11 mouse cellular contexts compared by ENCODE assay signal in the genomic region with DNA sequence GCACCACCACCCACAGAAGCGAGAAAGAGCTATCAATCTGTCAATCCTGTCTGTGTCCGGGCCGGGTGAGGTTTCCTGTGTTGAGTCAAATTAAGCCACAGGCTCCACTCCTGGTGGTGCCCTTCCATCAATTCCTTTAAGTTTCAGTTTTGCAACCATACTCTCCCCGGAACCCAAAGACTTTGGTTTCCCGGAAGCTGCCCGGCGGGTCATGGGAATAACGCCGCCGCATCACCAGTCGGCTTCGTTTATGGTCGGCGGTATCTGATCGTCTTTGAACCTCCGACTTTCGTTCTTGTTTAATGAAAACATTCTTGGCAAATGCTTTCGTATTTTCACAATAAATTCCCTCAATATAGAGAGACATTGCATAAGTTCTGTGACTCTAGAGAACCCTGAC. TPM values are rescaled to one million over a fixed set of nuclear protein-coding genes. Genes with fewer than 3 reads are reported as not detected.
DNase-seq lines count a peak whose midpoint lies in the region; ATAC-seq and TF ChIP-seq lines count a peak whose summit lies in the region.
"Had no signal": no experiment of that assay in that cellular context is flagged by ENCODE, and none has a peak within 500 bp of the region (broad histone marks: within the 10 kb centered on the region; RNA-seq: fewer than 3 reads in every experiment).

No protein-coding gene starts in this region.

- peaks cover 7% of the 10 kb centered on the region; the same call in 1 of the 2 replicates for H3K9me3 ChIP-seq in midbrain, embryonic 10.5 days (replicated peaks)
- no peaks in the 10 kb centered on the region for H3K9me3 ChIP-seq in midbrain, postnatal 0 days (ENCODE audit: low read length)
- no peaks in the 10 kb centered on the region; the same call in 1 of the 2 replicates for H3K9me3 ChIP-seq in liver, embryonic 13.5 days (replicated peaks)
- 0 out of 2 replicates have a peak, but pooled peaks cover 5% of the 10 kb centered on the region for H3K9me3 ChIP-seq in forebrain, embryonic 12.5 days

- no peak overlapping the region for H3K9ac ChIP-seq in midbrain, postnatal 0 days (replicated peaks; ENCODE audit: low read length, poor library complexity, severe bottlenecking)
- no peak overlapping the region for H3K9ac ChIP-seq in liver, embryonic 13.5 days
- H3K9ac ChIP-seq in forebrain, embryonic 12.5 days: no peak overlapping the region
- H3K9ac ChIP-seq: limb, embryonic 13.5 days had no signal

- H3K36me3 ChIP-seq in midbrain, embryonic 10.5 days: no peaks in the 10 kb centered on the region
- no peaks in the 10 kb centered on the region for H3K36me3 ChIP-seq in midbrain, postnatal 0 days (ENCODE audit: insufficient read depth, low read length)
- H3K36me3 ChIP-seq in liver, embryonic 13.5 days: no peaks in the 10 kb centered on the region
- H3K36me3 ChIP-seq in forebrain, embryonic 12.5 days (replicated peaks): no peaks in the 10 kb centered on the region
- H3K36me3 ChIP-seq: hindbrain, embryonic 10.5 days; limb, embryonic 13.5 days had no signal

- TF ChIP-seq CTCF in midbrain, postnatal 0 days (IDR thresholded peaks at IDR 0.05): no peak

- H3K4me1 ChIP-seq in midbrain, embryonic 10.5 days: no peaks in the 10 kb centered on the region
- H3K4me1 ChIP-seq in midbrain, postnatal 0 days (ENCODE audit: insufficient read depth, low read length): no peaks in the 10 kb centered on the region
- H3K4me1 ChIP-seq in liver, embryonic 13.5 days (replicated peaks): no peaks in the 10 kb centered on the region
- no peaks in the 10 kb centered on the region for H3K4me1 ChIP-seq in forebrain, embryonic 12.5 days
- H3K4me1 ChIP-seq: limb, embryonic 13.5 days had no signal

- WGBS in midbrain, embryonic 10.5 days: 95% methylated on average over 18 of the region's 18 CpGs
- 91% methylated on average over 18 of the region's 18 CpGs for WGBS in midbrain, postnatal 0 days
- 78% methylated on average over 18 of the region's 18 CpGs for WGBS in liver, embryonic 13.5 days (ENCODE audit: insufficient replicate concordance)
- WGBS in forebrain, embryonic 12.5 days: 94% methylated on average over 18 of the region's 18 CpGs

- ATAC-seq in midbrain, postnatal 0 days (ENCODE audit: low FRiP score): no peak
- peak; percentile 82 for ATAC-seq in activated CD4-positive, CD25-positive, alpha-beta regulatory T cell, adult 4 months
- peak; percentile 72; the same call in 1 of the 2 replicates for ATAC-seq in liver, embryonic 13.5 days (ENCODE audit: low read depth)
- ATAC-seq in forebrain, embryonic 12.5 days (ENCODE audit: low FRiP score): no peak

- H3K27ac ChIP-seq in midbrain, embryonic 10.5 days (replicated peaks): no peak overlapping the region
- H3K27ac ChIP-seq in midbrain, postnatal 0 days (ENCODE audit: low read depth, low read length): no peak overlapping the region
- H3K27ac ChIP-seq in liver, embryonic 13.5 days: no peak overlapping the region
- no peak overlapping the region for H3K27ac ChIP-seq in forebrain, embryonic 12.5 days
- H3K27ac ChIP-seq: hindbrain, embryonic 10.5 days; limb, embryonic 13.5 days had no signal

- H3K4me3 ChIP-seq in midbrain, embryonic 10.5 days: no peak overlapping the region
- no peak overlapping the region for H3K4me3 ChIP-seq in midbrain, postnatal 0 days (ENCODE audit: low read depth, low read length)
- H3K4me3 ChIP-seq in liver, embryonic 13.5 days (replicated peaks): no peak overlapping the region
- no peak overlapping the region for H3K4me3 ChIP-seq in forebrain, embryonic 12.5 days (replicated peaks)
- H3K4me3 ChIP-seq: erythroblast, embryonic 14.5 days; hindbrain, embryonic 10.5 days; limb, embryonic 13.5 days had no signal

- no peaks in the 10 kb centered on the region for H3K27me3 ChIP-seq in midbrain, embryonic 10.5 days (ENCODE audit: low read depth, poor library complexity, severe bottlenecking)
- no peaks in the 10 kb centered on the region for H3K27me3 ChIP-seq in midbrain, postnatal 0 days (ENCODE audit: insufficient read depth, low read length)
- H3K27me3 ChIP-seq in liver, embryonic 13.5 days: peaks cover 7% of the 10 kb centered on the region
- H3K27me3 ChIP-seq in forebrain, embryonic 12.5 days: no peaks in the 10 kb centered on the region
- H3K27me3 ChIP-seq: limb, embryonic 13.5 days had no signal

- DNase-seq in midbrain, embryonic 10.5 days (ENCODE audit: low spot score): peak; percentile 17
- DNase-seq in midbrain, postnatal 0 days (ENCODE audit: low spot score): no peak
- DNase-seq in liver, embryonic 13.5 days: no peak
- no peak for DNase-seq in kidney, postnatal 4 days
- no peak for DNase-seq in urinary bladder, postnatal 14 days (ENCODE audit: low spot score)
- DNase-seq: lung, postnatal 36 days had no signal

- H3K4me2 ChIP-seq in midbrain, postnatal 0 days (ENCODE audit: low read depth, low read length, poor library complexity, severe bottlenecking): no peak overlapping the region
- H3K4me2 ChIP-seq in liver, embryonic 13.5 days: no peak overlapping the region
- H3K4me2 ChIP-seq in forebrain, embryonic 12.5 days: no peak overlapping the region
- H3K4me2 ChIP-seq: limb, embryonic 13.5 days had no signal

RNA-seq across cellular contexts. Expression of a gene that starts 30.2 kb away (rescaled TPM):
- 0.94 and 1.1 TPM in 2 replicates for polyA plus RNA-seq in midbrain, embryonic 10.5 days (2016; fragmentation: Nextera tagmentation; extraction: Ambion mirVana)
- 20.5 and 22.7 TPM in 2 replicates for total RNA-seq in midbrain, postnatal 0 days (2014; rRNA removed)
- 2.6 and 2.8 TPM in 2 replicates for polyA plus RNA-seq in midbrain, postnatal 0 days (2015; fragmentation: Nextera tagmentation; extraction: Ambion mirVana)
- under 1 TPM; 0.53 to 0.78 TPM for polyA plus RNA-seq in activated CD4-positive, CD25-positive, alpha-beta regulatory T cell, adult 4 months (2017; shearing (Covaris generic))
- polyA plus RNA-seq in liver, embryonic 13.5 days (2015; fragmentation: Nextera tagmentation; extraction: Ambion mirVana): 1.2 and 1.3 TPM in 2 replicates
- 1.8 and 2.6 TPM in 2 replicates for polyA plus RNA-seq in forebrain, embryonic 12.5 days (2016; fragmentation: Nextera tagmentation; extraction: Ambion mirVana)

Comparison
In these comparisons a context has a peak if more than half of its experiments do, and no peak if none do; other contexts are left out.
1. ATAC-seq: peak in activated CD4-positive, CD25-positive, alpha-beta regulatory T cell, adult 4 months (single experiment) and liver, embryonic 13.5 days (single experiment); none in midbrain, postnatal 0 days (single experiment) and forebrain, embryonic 12.5 days (single experiment).